Mouse (Mus musculus): ENCODE data around the gene Ankrd6. TPM values are rescaled to one million over a fixed set of nuclear protein-coding genes. Genes with fewer than 3 reads are reported as not detected.

The Ankrd6 gene
- total RNA-seq, 2 experiments from 2014 or later, result 34.8 to 35.6 TPM

DNA sequence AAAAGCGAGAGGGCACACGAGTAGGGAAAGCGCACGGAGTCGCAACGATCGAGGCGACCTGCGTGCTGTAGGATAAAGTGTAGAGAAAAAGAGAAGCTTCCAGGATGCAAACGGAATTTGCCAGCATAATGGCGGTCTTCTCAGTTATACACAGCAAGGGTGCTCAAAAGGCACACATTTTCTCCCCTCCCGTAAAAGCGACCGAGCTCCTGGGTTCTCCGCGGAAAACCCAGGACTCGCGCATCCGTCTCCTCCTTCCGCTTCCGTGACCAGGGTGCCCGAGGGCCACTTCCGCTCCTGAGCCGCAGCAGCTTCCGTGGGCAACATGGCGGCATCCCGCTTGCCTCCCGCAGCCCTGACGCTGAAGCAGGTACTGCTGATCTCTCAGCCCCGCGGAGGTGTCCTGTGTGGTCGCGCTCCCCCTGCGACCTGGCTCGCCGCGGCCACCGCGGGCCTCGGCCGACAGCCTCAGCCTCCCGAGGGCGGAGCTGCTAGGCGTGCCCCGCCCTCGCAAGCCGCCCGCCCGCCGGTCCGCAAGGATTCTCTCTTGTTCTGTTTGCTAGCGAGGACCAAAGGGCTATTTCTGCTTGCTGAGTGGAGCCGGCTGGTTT, 150.6 kb downstream of the Ankrd6 start, which contains the start of gene Lyrm2:
Gene Lyrm2 (plus strand): TSS at position 288 of the 611 bp plus-strand sequence.
- DNase-seq (ENCODE audit: extremely low spot score in 1 of 2, low spot score in 1 of 2), result peak; percentile 73 to 79

DNA sequence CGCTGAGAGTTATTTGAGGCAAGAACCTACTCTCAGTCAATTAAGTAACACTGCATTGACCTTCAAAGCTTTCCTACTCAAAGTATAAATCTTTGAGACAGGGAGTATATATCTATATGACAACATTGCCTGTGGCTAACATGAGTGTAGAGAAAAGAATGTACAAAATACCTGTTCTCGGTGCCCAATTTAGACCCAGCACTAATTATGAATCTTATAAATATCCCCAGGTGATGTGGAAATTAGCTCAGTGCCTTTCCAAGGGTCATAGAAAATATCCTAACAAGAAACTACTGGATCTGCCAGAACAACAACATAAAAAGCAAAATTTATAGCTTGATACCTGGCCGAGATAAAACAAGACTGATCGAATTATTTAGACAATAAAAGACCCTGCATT, 151.7 kb downstream of the Ankrd6 start:
- DNase-seq (ENCODE audit: extremely low spot score in 1 of 2, low spot score in 1 of 2), result no peak

DNA sequence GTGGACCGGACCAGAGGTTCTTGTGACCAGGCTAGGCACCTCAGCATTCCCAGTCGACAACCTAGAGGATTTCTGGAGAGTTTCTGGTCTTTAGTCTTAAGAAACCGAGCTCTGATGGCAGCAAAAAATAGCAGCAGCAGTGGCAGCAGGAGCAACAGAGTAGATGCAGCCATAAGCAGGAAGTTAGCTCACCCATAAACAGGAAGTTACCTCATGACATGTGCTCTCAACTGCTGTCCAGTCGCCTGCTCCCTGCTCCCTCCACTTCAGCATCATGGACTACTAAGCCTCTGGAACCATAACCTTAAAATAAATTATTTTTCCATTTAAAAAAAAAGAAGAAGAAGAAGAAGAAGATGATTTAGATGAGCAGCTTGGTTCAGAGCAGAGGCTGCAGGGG, 161.6 kb downstream of the Ankrd6 start:
- DNase-seq (ENCODE audit: extremely low spot score in 1 of 2, low spot score in 1 of 2), result no peak

DNA sequence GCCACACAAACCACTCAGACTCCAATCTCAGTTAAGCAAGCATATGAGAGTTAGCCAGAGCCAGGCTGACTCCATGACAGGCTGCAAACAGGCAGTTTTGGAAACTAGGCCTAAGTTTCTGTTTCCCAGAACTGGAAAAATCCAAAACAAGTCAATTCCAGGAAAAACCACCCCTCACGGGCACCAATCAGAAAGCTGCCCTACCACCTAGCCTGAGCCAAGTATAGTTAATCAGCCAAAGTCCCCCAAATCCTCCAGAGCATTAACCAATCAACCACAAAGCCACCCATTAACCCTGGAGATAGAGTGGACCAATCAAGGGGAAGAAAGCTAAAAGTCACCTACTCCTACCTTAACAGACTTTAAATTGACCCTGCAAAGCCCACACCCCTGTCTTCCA, 163.5 kb downstream of the Ankrd6 start:
- DNase-seq (ENCODE audit: extremely low spot score in 1 of 2, low spot score in 1 of 2), result no peak

DNA sequence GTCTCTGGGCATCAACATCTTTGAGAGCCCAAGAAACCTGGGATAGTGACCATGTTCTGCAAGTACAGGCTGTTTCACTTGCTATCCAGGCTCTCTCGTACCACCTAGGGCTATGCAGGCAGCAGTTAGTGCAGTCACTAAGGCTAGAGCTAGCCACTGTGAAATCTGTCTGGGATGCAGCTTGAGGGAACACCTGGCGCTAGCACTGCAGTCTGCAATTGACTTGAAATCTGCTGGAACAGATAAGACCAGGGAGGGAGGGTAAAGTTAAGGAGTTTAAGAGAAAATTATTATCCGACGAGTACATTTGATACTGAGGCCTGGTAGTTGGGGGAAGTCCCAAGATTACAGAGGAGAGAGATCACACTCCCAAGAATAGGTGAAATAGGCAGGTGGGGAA, 170.6 kb downstream of the Ankrd6 start:
- no peak for DNase-seq (ENCODE audit: extremely low spot score in 1 of 2, low spot score in 1 of 2)

DNA sequence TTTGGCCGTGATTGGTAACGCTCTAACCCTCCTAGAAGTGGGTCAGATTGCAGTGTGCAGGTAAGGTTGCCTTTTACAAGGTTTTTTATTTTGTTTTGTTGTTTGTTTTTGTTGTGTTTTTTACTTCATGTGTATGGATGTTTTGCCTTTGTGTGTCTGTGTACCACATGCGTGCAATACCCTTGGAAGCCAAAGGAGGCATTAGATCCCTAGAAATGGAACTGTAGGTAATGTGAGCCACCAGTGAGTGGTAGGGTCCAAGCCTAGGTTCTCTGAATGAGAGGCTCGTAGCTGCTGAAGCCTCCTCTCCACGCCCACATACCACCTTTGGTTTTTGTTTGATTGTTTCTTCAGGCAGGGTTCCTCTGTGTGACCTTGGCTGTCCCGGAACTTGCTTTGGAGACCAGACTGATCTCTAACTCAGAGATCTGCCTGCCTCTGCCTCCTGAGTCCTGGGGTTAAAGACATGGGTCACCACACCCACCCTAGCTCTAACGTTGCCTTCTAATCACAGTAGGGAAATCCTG, 180.3 kb downstream of the Ankrd6 start:
- no peak for DNase-seq (ENCODE audit: extremely low spot score in 1 of 2, low spot score in 1 of 2)

DNA sequence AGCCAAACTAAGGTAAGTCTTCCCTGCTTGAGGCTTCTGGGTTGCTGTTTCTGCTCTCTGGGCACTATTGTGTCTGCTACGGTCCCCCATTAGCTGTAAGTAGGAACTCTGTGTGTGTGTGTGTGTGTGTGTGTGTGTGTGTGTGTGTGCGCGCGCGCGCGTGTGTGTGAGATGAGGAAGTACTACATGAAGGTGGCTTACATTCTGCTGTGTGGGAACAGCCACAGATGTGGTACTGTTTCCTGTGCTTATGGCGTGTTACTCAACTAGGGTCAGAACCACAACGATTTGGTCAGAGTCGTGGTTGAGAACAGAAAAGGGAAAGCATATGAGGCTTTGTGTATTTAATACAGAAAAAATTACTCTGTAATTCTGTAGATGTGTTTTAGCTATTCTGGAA, 182.6 kb downstream of the Ankrd6 start:
- no peak for DNase-seq (ENCODE audit: extremely low spot score in 1 of 2, low spot score in 1 of 2)

DNA sequence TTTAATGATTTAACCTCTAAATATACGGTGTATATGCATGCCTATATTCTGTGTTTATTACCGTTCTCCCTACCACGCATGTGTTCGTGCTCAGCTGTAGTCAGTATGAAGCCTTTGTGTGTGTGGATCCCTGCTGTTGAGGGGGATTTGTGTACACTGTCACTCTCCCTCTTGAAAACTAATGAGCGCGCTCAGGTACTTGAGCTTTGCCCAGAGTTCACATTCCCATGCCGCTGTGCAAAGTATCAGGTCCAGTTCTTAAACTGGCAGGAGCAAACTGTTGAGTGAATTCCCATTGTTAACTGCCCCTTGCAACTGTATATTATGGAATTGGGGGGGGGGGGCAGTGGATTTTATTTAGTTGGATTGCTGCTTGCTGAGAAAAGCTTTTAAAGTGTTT, 183.2 kb downstream of the Ankrd6 start:
- DNase-seq (ENCODE audit: extremely low spot score in 1 of 2, low spot score in 1 of 2), result no peak

DNA sequence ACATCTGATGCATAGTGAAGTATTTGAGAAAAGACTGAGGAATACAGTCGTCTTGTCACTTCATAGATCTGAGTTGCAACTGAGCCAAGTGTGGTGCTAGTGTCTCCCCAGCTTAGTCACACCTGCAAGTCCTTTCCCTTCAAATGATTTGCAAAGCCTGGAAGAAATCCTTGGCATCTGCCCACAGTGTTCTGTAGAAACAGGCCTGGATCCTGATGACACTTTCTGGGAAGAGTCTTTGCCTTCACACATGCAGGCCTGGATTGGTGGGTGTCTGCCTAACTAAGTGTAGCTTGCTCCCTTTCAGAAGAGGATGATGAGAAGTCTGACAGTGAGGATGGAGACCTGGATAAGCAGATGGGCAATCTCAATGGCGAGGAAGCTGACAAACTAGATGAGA, 193.2 kb downstream of the Ankrd6 start:
- no peak for DNase-seq (ENCODE audit: extremely low spot score in 1 of 2, low spot score in 1 of 2)

Other genes starting within 250 kb of the Ankrd6 start
- gene Lyrm2, start 150.6 kb downstream of the Ankrd6 start, total RNA-seq (2021), result 10 to 100 TPM; 38.9 to 40.3 TPM
- gene Rragd, start 32.2 kb upstream of the Ankrd6 start, total RNA-seq (2021), result 10 to 100 TPM; 58.9 to 60.5 TPM
- gene Ube2j1, start 80.6 kb upstream of the Ankrd6 start, total RNA-seq (2021), result 100 to 1,000 TPM in 1 of 2 experiments, 10 to 100 TPM in 1; 97.2 to 101 TPM
- gene Gabrr2, start 112.2 kb upstream of the Ankrd6 start, total RNA-seq (2021), result under 1 TPM; 0.39 to 0.52 TPM
- gene Gabrr1, start 181.7 kb upstream of the Ankrd6 start, total RNA-seq (2021), result under 1 TPM in 1 of 2 experiments, not detected in 1; 0.20 TPM
- gene Pm20d2, start 238.9 kb upstream of the Ankrd6 start, total RNA-seq (2021), result 10 to 100 TPM in 1 of 2 experiments, 1 to 10 TPM in 1; 9.4 to 13.4 TPM

Data from layer of hippocampus, postnatal 25 days (tissue).